Mouse (Mus musculus) kidney, adult 2 months (tissue): ENCODE data around the gene Epas1. TPM values are rescaled to one million over a fixed set of nuclear protein-coding genes. Genes with fewer than 3 reads are reported as not detected.
A peak's percentile ranks its signal among the peaks of the same experiment; 100 is the strongest.

Experiments used
- DNase-seq: peaks from one replicate; pipeline ENCODE4 v3.0.0; 2021
- H3K27ac ChIP-seq: fragments of 200-500 bp; 2 replicates; pipeline ENCODE4 v1.5.1; 2012; ENCODE audit warnings: low read depth, low read length, control low read depth, inconsistent platforms; ENCODE audit not compliant: insufficient read depth
- H3K27me3 ChIP-seq: fragments of 200-500 bp; replicated peaks from 2 replicates; pipeline ENCODE4 v1.6.1; 2012; ENCODE audit warnings: mild to moderate bottlenecking, moderate library complexity, low read length, inconsistent platforms; ENCODE audit not compliant: control insufficient read depth, insufficient read depth
- H3K36me3 ChIP-seq: fragments of 200-500 bp; 2 replicates; pipeline ENCODE4 v1.6.1; 2012; ENCODE audit warnings: mild to moderate bottlenecking, moderate library complexity, low read length, inconsistent platforms; ENCODE audit not compliant: control insufficient read depth, insufficient read depth
- H3K4me1 ChIP-seq: fragments of 200-500 bp; 2 replicates; pipeline ENCODE4 v1.6.1; 2011; ENCODE audit warnings: low read length; ENCODE audit not compliant: control insufficient read depth, insufficient read depth
- H3K4me3 ChIP-seq: fragments of 200-500 bp; 2 replicates; pipeline ENCODE4 v1.5.1; 2011; ENCODE audit warnings: mild to moderate bottlenecking, low read depth, low read length, control low read depth; ENCODE audit not compliant: insufficient read depth
- CTCF ChIP-seq: fragments of 200-500 bp; conservative IDR thresholded peaks from 2 replicates; pipeline ENCODE4 v1.5.1; 2011; ENCODE audit warnings: low read depth, mild to moderate bottlenecking, control low read depth, low read length, moderate library complexity, mixed read lengths; ENCODE audit not compliant: insufficient read depth, insufficient read length
- POLR2A ChIP-seq: fragments of 200-500 bp; IDR thresholded peaks from one replicate; pipeline ENCODE4 v1.6.1; 2011; ENCODE audit warnings: low read depth, low read length, control low read depth
- WGBS: fragments of 180-500 bp; shearing (Covaris S2); methylation state at CpG from one replicate; pipeline ENCODE4 v1.1.7; 2018; 5-methylcytosine and 5-hydroxymethylcytosine counted together
- polyA plus RNA-seq: library from polyadenylated mRNA; depleted of rRNA; stranded (reverse); fragments of >200 nt; gene quantifications from 2 replicates; pipeline ENCODE4 v1.2.3, GENCODE M21; 2012

Gene Epas1
- polyA plus RNA-seq, 1 experiment: 108 TPM

DNA sequence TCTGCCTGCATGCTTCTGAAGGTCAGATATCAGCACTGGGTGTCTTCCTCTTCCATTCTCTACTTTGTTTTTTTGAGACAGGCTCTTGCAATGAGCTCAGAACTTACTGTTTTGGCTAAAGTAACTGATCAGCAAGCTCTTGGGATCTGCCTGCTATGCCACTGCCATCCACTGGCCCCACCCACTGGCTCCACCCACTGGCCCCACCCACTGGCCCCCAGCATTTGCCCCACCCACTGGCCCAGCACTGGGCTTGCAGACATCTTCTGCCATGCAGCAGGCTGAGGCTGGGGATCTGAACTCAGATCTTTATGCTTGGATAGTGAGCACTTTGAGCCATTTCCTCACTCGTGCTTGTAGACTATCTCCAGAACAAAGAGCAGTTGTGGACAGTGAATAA is 60.8 kb downstream of the Epas1 start:
- Histone ChIP-seq H3K4me1 (no peaks in the 10 kb centered on the region), H3K27me3 (no peaks in the 10 kb centered on the region), H3K4me3 (no peak overlapping the region), H3K27ac (no peak overlapping the region), H3K36me3 (no peaks in the 10 kb centered on the region)
- peak; percentile 40 for DNase-seq
- 17% methylated on average over 1 of the region's 1 CpGs for WGBS
- TF ChIP-seq POLR2A: no peak
- no peak for TF ChIP-seq CTCF

DNA sequence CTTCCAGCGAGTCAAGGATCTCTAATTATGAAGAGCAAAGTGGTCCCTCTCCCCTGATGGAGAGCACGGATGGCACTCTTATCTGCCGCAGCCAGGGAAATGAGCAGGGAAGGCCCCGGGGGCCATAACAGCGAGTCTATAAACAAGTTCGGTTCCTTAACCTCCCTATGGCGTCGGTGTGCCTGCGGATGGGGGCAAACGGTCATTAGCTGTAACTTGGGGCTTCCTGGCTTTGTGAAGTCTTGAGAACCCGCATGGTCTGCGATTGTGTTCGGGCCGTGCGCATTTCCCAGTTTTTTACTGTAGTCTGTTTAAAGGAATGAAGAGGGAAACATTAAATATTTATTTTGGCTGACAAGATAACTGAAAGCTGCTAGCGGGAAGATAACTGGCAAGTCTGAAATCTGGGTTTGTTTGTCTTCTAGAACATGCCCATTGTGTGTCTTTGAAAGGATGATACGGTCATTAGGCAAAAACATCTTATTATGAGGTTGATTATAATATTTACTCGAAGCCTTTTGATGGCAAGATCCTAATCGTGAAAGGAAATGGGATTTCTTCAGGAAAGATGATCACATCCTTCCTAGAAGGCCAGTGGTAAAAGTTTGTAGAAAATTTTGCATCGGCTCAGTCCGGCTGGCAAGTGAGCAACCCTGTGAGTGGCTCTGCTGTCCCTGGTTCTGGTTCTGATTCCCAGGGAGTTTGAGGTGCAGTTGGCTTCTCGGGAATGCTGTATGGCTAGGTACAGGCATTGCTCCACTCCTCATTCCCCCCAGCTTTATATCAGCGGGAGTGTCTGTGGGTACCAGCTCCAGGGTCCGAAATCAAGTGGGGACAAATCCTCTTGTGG is 61.7 kb downstream of the Epas1 start:
- TF ChIP-seq CTCF (no peak), POLR2A (no peak)
- no peaks in the 10 kb centered on the region for H3K36me3 ChIP-seq
- H3K4me3 ChIP-seq: no peak overlapping the region
- 69% methylated on average over 24 of the region's 24 CpGs for WGBS
- no peaks in the 10 kb centered on the region for H3K27me3 ChIP-seq
- no peak overlapping the region for H3K27ac ChIP-seq
- DNase-seq: no peak
- H3K4me1 ChIP-seq: no peaks in the 10 kb centered on the region

- no peak overlapping the region for H3K27ac ChIP-seq
- DNase-seq: no peak
- 0 out of 2 replicates have a peak, but pooled peaks cover 1% of the 10 kb centered on the region for H3K36me3 ChIP-seq
- TF ChIP-seq POLR2A (no peak), CTCF (no peak)
- WGBS: 84% methylated on average over 8 of the region's 8 CpGs
- H3K27me3 ChIP-seq: no peaks in the 10 kb centered on the region
- H3K4me1 ChIP-seq: no peaks in the 10 kb centered on the region
- no peak overlapping the region for H3K4me3 ChIP-seq
Measured at GRCm38 (mm10) chr17:86822017-86822737, 68.7 kb downstream of the Epas1 start.

GRCm38 (mm10) chr17:86824502-86825162 is 71.1 kb downstream of the Epas1 start:
- WGBS: 83% methylated on average over 18 of the region's 18 CpGs

GRCm38 (mm10) chr17:86825163-86825902 is 71.8 kb downstream of the Epas1 start:
- no peak for TF ChIP-seq POLR2A
- TF ChIP-seq CTCF: no peak
- H3K27ac ChIP-seq: no peak overlapping the region
- H3K27me3 ChIP-seq: no peaks in the 10 kb centered on the region
- no peak overlapping the region for H3K4me3 ChIP-seq
- DNase-seq: peak; percentile 24
- no peaks in the 10 kb centered on the region for H3K4me1 ChIP-seq
- 81% methylated on average over 9 of the region's 9 CpGs for WGBS
- H3K36me3 ChIP-seq: peaks cover 5% of the 10 kb centered on the region; the same call in 1 of the 2 replicates

More at GRCm38 (mm10) chr17:86824502-86825162, 71.1 kb downstream of the Epas1 start:
- H3K27ac ChIP-seq: no peak overlapping the region
- DNase-seq: no peak
- H3K4me3 ChIP-seq: no peak overlapping the region
- H3K27me3 ChIP-seq: no peaks in the 10 kb centered on the region
- no peak for TF ChIP-seq CTCF
- no peak for TF ChIP-seq POLR2A
- H3K36me3 ChIP-seq: peaks cover 5% of the 10 kb centered on the region; the same call in 1 of the 2 replicates
- H3K4me1 ChIP-seq: no peaks in the 10 kb centered on the region

GRCm38 (mm10) chr17:86826376-86826775 is 72.9 kb downstream of the Epas1 start:
- Histone ChIP-seq H3K4me3 (no peak overlapping the region), H3K27ac (no peak overlapping the region), H3K4me1 (no peaks in the 10 kb centered on the region), H3K36me3 (peaks cover 5% of the 10 kb centered on the region; the same call in 1 of the 2 replicates), H3K27me3 (no peaks in the 10 kb centered on the region)
- WGBS: 93% methylated on average over 17 of the region's 17 CpGs
- no peak for TF ChIP-seq CTCF
- TF ChIP-seq POLR2A: no peak
- no peak for DNase-seq
